ENCODE assay signal across 14 mouse cellular contexts in genomic region chr2:129121986-129122385, GRCm38 (mm10).
"Had no signal": no experiment of that assay in that cellular context is flagged by ENCODE, and none has a peak within 500 bp of the region (broad histone marks: within the 10 kb centered on the region; RNA-seq: fewer than 3 reads in every experiment).

No protein-coding gene starts in this region.

- H3K4me3 ChIP-seq: midbrain, embryonic 10.5 days; myocyte; neural tube, embryonic 12.5 days had no signal

- DNase-seq: lung, adult 18-20 months; lung, embryonic 14.5 days; lung, postnatal 10 days; lung, postnatal 4 days; midbrain, embryonic 14.5 days; right cerebral cortex, postnatal 14 days; spleen, adult 18-20 months; thymus, adult 18-20 months; thymus, postnatal 14 days; thymus, postnatal 36 days had no signal

- H3K4me1 ChIP-seq: midbrain, embryonic 10.5 days; neural tube, embryonic 12.5 days had no signal

- H3K9me3 ChIP-seq: midbrain, embryonic 10.5 days; neural tube, embryonic 12.5 days had no signal

- H3K27ac ChIP-seq: midbrain, embryonic 10.5 days; neural tube, embryonic 12.5 days had no signal

- ATAC-seq: midbrain, embryonic 16.5 days had no signal

- H3K9ac ChIP-seq: lung, embryonic 14.5 days; neural tube, embryonic 12.5 days had no signal

- H3K4me2 ChIP-seq: lung, embryonic 14.5 days; neural tube, embryonic 12.5 days had no signal

- H3K27me3 ChIP-seq: neural tube, embryonic 12.5 days had no signal
